Mouse (Mus musculus) T-helper 1 cell (primary cell): Measurements from ENCODE around the gene Mag.

Source experiments
- in situ Hi-C: fragments of 300-600 bp; cut with MboI, MseI; formaldehyde crosslinking; loops from one replicate; pipeline ENCODE4 v1.15.1; 2025; ENCODE audit warnings: high pct_unique_total_duplicates

Mag gene

GRCm38 (mm10) chr7:30873083-30873482 lies 41.6 kb downstream of the Mag start:
- in situ Hi-C loops = no loop called here

DNA sequence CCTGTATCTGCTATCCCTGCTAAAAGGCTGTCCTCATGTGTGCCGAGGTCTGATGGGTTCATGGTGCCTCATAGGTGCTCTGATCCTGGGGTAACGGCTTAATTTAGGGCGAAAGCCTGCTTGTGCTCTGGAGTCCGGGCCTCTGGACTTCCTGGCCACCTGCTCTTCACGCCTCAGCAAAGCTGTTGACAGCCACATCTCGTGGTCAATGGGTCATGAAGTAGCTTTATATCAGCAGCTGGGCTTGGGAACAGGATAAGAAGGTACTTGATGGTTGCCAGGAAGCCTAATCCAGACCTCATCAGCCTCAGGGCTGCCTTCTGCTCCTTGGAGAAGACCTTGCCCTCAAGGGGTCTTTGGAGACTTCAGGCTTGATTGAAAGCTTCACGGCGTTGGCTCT lies 51.3 kb downstream of the Mag start:
- in situ Hi-C loops = loop anchor here (5.0 kb wide), 1 partner anchor 51 kb away; no protein-coding TSS in a partner anchor

DNA sequence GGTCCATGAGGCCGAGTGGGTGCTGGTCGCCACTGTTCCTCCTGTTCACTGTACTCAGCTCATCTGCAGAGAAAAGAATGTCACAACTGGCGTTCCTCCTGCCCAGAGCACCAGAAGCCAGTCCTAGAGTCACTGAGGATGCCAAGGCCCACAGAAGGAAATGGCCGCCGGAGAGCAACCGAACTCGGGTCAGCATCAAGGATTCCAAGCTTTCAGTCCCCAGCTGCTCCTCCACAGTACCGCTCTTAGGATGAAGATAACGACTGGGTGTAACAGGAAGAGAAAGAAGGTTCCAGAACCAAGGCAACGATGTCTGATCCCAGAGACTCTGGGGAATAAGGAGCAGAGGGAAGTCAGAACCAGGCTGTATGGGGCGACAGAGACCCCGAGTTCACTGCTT lies 53.2 kb downstream of the Mag start, which contains the start of gene Ffar1:
Gene Ffar1, minus strand, starts transcription at position 101 of the 400 bp plus-strand sequence.
- in situ Hi-C loops = loop anchor here (5.0 kb wide), 1 partner anchor 49 kb away; no protein-coding TSS in a partner anchor

GRCm38 (mm10) chr7:30859635-30860402 lies 54.9 kb downstream of the Mag start:
- in situ Hi-C loops = loop anchor here (5.0 kb wide), 1 partner anchor 48 kb away; no protein-coding TSS in a partner anchor

DNA sequence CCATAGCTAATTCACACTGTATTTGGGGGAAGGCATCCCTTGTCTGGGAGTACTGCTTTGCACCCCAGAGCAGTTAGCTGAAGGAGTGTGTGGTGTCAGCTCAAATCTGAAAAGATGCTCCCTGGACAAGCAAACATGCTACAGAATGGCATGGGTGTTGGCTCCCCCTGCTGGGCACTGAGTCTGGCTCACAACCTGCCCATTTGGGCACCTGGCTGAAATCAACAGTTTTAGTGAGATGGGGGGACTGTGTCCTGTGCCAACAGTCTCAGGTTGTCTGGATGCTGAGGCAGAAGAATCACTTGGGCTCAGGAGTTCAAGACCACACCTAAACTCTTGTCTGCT lies 55.4 kb downstream of the Mag start:
- in situ Hi-C loops = no loop called here

DNA sequence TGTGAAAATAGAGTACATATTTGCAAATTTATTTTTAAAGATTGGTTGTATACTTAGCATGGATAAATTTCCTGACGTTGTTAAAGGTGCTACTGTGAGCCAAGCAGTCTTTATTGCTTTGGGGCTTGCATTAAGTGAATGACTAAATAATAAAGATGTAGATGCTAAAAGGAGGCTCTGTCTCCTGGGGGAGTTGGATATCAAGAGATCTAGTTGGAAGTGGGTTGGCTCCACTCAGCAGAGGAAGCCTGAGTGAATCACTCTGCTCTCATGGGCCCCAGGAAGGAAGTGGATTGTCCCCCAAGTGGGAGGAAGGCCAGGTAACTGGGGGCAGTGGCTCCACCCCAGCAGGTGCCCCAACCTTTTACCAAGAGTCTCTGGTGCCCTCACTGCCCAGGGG lies 56.9 kb downstream of the Mag start:
- in situ Hi-C loops = no loop called here

- in situ Hi-C loops = no loop called here
These were observed 58.6 kb downstream of the Mag start, which contains the start of gene Ffar3 for GRCm38 (mm10) chr7:30856078-30856477. Gene Ffar3 (minus strand): TSS chr7:30856178.

DNA sequence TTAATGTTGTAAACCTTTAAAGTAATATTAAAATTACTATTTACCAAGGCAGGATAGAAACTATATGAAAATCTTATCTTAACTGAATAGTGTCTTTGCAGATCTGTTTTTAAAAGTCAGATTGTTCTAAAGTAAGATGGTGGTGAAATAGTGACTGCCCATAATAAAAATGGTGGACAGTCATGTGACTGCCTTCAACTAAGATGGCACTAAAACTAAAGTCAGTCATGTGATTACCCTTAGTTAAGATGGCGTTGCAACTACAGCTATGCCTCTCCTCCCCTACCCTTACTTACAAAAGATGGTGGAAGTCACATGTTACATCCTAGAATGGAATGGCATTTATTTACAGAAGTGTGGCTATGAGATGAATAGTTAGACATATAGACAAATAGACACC lies 63.3 kb downstream of the Mag start:
- in situ Hi-C loops = no loop called here
